Mouse (Mus musculus): ENCODE measurements around the gene Serinc3.

DNA sequence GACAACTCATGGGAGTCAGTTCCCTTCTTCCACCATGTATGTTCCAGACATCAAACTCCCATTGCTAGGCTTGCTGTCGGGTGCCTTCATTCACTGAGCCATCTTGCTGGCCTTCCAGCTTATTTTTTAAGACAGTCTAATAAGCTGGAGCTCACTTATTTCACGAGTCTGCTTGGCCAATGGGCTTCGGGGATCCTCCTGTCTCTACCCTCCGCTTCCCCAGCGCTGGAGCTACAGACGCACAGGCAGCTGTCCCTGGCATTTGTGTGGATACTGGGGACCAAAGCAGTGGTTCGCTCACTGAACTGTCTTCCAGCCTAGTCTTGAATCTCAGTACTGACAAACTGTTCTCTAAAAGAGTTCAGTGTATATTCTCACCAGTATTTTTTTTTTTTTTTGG is 38.8 kb downstream of the Serinc3 start:
- TF ChIP-seq CTCF (IDR thresholded peaks at IDR 0.05; ENCODE audit: low read depth) = no peak
- no peak for TF ChIP-seq EP300 (IDR thresholded peaks at IDR 0.05; ENCODE audit: low read depth)
